Mouse (Mus musculus) embryonic fibroblast, embryonic 13.5 days (primary cell): ENCODE data around the gene Hdac7.

ENCODE experiments used
- CTCF ChIP-seq: IDR thresholded peaks from 2 replicates; pipeline ENCODE4 v1.5.1; 2011; ENCODE audit warnings: mild to moderate bottlenecking, control low read depth, low read length, moderate library complexity, borderline replicate concordance; ENCODE audit not compliant: insufficient read depth
- POLR2A ChIP-seq: IDR thresholded peaks from 2 replicates; pipeline ENCODE4 v1.6.1; 2011; ENCODE audit warnings: low read depth, mild to moderate bottlenecking, control low read depth, low read length, moderate library complexity

DNA sequence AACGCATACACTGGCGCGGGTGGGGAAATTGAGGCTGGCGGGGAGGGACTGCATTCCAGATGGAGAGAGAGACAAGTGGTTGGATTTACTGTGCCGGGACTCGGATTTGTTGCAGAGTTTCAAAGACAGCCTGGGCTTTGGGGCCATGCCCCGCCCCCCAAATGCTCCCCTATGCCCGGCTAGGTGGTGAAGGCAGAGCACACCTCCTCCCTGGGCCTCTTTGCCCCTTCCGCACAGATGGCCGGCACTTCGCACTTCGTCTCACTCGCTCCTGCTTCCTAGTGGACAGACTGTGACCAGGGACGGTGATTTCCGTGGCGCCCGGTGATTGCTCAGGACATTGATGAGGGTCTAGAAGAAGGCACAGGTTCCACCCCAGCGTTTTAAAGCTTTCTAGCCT lies 76.1 kb downstream of the Hdac7 start:
- peak; percentile 35; the same call in 1 of the 2 replicates for TF ChIP-seq CTCF
- peak; percentile 52 for TF ChIP-seq POLR2A
